Mouse (Mus musculus): ENCODE results near the gene Rps15a.

The Rps15a gene

DNA sequence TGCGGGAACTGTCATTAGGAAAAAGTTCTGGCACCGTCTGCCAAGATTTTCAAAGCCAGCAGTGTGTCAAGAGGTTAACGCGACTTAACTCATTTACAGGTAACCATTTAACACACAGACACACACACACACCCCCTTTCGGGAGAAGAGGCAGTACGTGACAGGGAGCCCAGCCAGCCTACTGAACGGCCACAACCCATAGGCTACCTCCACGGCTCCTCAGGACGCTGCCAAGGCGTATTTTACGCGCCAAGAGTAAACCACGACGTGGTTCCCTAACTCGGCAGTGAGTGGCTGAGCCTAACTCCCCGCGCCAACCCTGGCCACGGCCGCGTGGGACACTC, 483 bp downstream of the Rps15a start:
- peak; percentile 46 for DNase-seq (ENCODE audit: low spot score)

DNA sequence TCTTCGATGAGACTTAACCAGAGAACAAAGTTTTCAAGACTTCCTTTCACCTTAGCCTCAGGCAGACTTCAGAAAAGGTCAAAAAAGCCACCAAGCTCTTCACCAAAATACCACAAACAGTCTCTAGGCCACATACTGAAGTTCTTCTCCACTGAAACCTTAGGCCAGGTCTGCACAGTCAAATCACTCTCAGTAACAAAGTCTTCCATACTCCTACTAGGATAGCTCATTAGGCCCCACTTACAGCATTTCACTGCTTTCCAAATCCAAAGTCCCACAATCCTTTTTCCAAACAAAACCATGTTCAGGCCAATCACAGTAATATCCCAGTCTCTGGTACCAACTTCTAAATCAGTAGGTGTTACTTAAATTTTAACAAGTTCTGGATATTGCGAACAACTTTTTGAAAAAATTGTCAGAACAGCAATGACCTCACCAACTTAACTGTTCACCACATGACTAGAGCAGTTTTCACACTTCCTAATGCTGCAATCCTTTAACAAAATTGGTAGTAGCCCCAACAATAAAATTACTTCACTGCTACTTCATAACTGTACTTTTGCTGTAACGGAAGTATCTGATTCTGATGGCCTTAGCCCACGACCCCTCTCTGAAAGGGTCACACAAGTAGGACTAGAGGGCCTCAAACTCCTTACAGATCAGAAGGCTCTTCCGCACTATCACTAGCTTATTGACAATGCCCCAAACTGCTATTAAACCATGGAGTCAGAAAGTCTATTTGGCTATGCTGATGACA, 2.3 kb downstream of the Rps15a start:
- DNase-seq (ENCODE audit: low spot score): no peak

DNA sequence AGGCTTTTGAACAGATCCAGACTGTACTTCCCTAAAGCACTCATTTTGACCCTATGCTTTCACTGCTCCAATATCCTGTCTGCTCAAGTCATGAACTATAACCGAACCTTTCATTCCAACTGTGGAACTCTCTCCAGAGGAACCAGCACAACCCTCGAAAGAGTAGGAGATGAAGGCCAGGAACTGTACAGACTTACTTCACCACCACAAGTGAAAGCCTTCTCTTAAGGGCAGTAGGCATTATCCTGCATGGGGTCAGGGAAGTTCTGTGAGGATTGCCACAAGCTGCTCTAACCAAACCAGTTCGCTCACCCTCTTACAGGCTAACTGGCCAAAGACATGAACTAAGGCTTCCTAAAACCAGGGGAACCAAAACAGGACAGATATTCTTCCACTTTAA, 4.9 kb downstream of the Rps15a start:
- DNase-seq (ENCODE audit: low spot score): no peak

DNA sequence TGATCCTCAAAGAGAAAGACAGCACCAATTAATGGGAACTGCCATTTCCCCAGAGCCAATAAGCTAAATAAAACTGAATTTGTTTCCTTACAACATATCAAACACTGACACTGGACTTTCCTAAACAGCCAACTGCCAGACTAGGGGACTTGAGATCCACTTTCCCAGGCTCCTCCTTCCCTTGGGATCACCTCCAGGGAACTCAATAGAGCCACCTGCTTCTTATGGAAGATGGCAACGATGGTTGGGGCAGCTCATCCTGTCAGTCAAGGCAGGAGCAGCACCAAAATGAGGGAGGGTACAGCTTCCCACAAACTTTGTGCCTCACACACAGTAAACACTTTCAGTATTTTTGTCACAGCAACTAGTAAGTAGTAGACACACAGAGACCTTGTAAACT, 8.3 kb downstream of the Rps15a start:
- DNase-seq (ENCODE audit: low spot score): no peak

DNA sequence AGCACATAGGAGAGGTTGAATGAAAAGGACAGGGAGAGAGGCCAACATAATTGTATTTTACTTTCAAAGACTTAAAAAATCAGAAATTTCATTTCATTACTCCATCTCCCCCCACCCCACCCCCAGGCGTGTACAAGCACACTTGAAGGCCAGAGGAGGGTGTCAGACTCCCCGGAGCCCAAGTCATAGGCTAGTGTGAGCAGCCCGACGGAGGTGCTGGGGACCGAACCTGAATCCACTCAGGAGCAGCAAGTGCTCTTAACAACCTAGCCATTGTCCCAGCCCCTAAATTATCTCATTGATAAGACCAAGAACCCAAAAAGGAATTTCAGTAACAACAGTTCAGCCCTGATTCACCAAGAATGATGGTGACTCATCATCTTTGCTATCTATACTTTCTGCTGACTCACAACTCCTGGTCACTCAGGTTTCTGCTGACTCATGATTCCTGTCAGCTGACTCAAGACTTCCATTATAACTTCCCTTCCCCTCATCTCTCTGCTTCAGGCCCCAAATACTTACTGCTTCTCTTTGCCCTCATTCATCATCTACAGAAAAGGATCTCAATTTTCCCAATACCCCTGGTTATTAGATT, 11.4 kb downstream of the Rps15a start:
- peak; percentile 37 for DNase-seq (ENCODE audit: low spot score)

DNA sequence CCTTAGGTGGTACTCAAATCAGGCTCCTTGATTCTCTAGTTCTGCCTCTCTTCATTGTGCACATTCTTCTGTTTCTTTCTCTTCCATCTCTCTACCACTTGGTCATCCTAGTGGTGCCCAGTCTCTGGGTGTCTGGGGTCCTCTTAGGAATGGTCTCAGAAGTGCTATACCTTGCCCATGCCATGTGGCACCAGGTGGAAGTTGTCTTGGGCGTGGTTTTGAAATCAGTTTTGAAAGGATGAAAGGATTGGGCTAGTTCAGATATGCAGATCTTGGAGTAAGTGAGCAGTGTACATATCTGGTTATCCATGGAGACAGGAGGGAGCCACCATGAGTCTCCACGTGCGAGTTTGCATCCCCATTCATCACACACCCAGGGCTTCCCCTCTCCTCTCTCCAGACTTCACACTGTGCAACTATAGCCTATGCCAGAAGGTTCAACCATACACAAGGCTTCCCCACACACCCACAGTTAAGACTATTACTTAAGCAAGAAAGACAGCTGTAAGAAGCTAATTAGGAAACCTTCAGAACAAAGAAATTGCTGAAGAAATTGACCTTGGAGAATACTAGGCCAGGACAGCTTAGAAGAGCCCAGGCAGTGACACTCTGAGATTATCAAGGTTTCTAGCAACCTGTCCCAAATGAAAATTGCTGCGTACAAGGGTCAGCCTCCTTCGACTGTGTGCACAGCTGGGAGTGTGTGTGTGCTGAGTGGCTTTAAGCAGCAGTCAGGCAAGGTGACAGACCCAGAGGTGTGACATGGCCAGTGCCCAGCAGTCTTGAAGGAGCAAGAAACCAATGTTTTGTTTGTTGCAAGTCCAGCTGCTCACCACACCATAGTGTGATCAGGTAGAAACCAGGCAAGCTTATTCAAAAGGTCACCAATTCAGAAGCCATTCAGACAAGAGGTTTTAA, 12.3 kb downstream of the Rps15a start:
- no peak for DNase-seq (ENCODE audit: low spot score)

DNA sequence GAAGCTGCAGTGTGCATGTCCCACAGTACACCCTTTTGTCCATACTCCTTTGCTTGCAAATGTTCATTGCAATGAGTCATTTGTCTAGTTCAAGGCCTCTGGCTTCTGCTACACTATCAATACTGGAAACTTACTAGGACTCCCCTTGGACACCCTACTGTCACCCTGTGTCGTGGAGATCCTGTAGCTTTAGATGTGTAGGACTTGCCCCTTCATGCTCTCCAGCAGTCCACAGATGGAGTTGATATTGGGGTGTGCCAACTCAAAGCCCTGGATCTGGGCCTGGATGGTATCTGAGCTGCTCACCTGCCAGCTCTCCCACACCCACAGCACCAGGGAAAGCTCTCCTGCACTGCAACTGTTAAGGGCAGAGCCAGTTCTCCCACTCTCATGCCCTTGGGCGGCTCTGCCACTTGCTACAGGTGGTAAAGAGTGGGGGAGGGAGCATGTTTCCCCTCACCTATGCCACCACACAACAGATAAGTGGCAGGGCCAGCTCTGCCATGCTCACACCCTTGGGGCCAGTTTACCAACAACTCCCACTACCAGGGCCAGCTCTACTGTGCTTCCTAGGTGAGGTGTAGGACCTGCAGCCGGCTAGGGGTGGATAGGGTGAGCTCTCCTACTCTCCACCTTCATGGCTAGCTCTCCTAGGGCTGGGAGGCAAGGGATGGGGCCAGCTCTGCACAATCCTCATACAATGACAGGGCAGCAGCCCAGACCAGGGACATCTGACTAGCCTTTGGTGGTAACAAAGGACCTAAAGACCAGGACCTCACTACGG, 13.1 kb downstream of the Rps15a start:
- no peak for DNase-seq (ENCODE audit: low spot score)

DNA sequence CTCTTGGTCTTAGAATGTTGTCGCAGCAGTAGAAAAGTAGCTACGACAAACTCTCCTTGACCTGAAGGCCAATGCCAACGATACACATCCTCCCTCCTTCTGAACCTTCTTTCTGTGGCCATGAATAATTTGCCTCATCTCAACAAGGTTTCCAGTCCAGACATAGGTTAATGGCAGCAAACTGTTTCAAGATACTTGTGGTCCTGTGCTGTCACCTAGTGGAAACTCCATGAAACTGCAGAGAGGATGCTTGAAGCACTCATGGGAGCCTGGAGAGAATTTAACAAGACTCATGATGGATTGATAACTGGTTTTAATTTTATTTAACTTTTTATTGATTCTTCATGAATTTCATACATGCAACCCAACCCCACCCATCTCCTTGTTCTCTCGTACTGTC, 13.8 kb downstream of the Rps15a start:
- DNase-seq (ENCODE audit: low spot score): peak; percentile 61

DNA sequence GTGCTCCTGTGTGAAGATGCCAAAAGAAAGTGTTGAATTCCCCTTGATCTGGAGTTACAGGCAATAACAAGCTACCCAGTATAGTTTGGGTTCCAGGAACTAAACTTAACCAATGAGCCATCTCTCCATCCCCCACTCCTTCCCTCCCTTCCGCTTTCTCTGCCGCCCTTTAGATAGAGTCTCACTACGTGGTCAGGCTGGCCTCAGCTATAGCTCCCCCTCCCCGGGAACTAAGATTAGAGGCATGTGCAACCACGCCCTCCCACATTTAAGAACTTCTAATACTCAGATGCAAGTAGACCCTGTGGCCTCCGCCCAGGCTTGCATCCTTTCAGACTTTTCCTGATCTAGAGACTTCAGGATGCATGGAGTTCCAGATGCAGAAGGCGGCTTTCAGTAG, 18.4 kb downstream of the Rps15a start:
- no peak for DNase-seq (ENCODE audit: low spot score)

DNA sequence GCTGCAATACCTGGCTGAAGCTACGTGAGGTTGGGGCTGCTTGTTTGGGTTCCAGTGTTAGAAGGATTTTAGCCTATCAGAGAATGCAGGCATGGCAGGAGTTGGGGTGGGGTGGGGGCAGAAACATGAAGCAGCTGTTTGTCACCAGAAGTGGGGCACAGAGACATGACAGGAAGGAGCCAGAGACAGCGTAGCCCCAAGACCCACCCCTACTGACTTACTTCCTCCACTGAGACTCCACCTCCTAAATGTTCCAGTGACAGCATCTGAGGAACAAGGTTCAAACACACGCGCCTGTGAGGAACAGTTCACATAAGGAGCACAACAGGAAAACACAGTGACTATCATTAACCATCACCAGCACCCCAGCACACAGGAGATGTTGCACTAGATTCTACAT, 36.0 kb downstream of the Rps15a start:
- no peak for DNase-seq (ENCODE audit: low spot score)

DNA sequence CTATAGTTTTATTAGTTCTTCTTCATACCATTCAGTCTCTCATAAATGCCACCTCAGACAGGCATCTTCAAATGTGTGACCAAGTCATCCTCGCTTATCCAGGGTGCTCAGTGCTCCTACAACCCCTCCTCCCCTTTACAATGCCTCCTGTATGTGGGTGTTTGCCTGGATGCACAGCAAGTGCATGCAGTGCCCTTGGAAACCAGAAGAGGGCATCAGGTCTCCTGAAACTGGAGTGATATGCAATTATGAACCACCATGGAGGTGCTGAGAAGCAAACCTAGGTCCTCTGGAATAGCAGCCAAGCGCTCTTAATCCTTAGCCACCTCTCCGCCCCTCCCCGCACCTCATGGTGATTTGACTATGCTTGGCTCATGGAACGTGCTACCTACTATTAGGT, 36.9 kb downstream of the Rps15a start:
- no peak for DNase-seq (ENCODE audit: low spot score)

DNA sequence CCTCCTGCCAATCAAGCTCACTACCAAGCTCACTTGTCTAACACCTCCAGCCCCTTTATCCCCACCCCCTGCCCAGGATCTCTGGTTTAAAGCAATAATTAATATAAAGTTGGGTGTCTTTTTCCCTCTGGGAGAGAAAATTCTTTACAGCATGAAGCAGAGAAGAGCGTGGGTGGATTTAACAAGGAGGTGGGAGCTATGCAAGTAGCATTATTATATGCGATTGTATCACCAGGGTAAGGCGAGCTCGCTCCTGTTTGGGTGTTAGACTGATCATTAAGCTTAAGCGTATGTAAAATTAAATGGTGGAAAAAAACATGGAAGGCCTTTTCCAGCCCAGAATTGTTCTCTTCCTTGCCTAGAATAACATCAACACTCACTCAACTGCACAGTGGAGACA, 48.7 kb downstream of the Rps15a start:
- no peak for DNase-seq (ENCODE audit: low spot score)

DNA sequence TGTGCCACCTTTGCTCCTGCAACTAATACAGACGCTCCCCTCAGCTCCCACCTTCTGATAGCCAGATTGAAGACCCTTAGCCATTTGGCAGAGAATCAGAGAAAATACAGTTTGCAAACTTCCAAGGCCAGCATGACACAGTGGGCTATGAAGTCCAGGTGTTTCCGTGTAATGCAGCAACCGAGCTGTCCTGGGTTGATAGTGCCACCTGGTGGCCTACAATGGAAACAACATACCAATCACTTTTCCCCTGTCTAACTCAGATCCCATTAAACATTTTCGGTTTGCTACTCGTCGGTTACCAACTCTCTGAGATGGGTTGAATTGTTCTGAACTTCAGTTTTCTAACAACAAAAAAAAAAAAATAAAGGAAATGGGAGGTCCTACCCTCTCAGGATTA, 59.7 kb downstream of the Rps15a start:
- DNase-seq (ENCODE audit: low spot score): no peak

Data from adipocyte (in vitro differentiated cells).